Mouse (Mus musculus): ENCODE results near the gene Cd8a.
"Not testable (repeated sequence)": the region's sequence is repeated elsewhere in the genome, so short reads cannot be mapped to it uniquely, and the experiment has no call there.

Gene Cd8a

DNA sequence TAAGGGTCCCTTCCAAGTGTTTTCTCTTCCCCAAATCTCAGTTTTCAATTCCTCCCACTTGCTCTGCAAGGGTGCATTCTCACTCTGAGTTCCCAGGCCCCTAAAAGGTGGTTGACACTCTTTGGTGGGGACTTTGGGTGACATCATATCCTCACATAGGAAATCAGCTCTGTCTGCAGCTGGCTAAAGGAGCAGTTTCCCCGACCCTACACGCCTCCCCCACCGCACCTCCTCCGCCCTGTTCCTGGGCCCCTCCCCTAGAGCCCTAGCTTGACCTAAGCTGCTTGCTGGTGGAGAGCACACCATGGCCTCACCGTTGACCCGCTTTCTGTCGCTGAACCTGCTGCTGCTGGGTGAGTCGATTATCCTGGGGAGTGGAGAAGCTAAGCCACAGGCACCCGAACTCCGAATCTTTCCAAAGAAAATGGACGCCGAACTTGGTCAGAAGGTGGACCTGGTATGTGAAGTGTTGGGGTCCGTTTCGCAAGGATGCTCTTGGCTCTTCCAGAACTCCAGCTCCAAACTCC is at the start of gene Cd8a:
Gene Cd8a, plus strand, starts transcription at position 179 of the 527 bp plus-strand sequence.
- DNase-seq, result no peak

DNA sequence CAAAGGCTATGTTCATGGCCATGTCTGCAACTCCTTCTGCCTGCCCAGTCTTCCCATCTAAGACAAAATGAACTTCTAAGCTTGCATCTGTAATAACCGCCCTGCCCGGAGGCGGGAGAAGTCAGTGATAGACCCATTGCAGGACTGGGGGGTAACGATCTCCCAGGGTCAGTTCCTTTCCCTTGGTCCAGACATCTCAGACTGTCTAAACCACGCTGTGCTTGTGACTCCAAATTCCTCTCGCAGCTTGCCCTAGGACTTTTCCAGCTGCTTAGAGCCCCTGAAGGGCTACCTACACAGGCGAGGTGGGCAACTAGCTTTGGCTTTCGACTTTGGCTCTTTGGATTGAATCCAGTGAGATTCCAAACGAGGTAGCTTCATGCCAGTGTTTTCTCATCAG is 48.4 kb upstream of the Cd8a start:
- DNase-seq, result no peak

DNA sequence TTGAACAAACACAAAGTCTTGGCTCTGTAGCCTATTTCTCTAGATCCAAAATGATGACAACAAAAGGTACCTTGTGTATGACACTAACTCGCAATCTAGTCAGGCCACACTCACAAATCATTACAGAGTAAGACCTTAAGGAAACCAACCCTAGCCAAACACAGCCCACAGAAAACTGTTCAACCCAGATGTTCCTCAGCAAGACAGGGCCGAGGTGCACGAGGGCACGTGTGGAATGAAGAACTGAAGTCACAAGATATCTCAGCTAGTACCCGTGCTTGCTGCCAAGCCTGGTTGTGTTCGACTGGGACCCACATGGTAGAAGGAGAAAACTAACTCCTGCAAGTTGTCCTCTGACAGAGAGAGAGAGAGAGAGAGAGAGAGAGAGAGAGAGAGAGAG is 43.3 kb upstream of the Cd8a start:
- DNase-seq, result no peak

DNA sequence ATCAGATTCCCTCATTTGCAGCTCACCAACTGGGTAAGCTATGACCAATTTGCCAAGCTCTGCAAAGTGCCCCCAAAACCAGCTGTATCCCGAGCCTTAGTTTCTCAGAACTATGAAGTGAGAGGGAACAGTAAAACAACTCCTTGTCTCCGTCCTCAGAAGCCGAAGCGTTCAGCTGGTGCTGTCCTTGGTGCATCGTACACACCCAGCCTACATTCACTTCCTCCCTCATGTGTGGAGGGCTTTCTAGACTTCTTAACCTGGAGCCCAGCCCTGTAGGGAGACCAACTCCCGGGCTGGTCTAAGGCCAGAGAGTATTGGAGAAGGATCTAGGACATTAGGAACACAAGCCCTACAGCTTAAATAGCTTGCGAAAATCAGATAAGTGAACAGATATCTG is 42.7 kb upstream of the Cd8a start:
- DNase-seq, result no peak

DNA sequence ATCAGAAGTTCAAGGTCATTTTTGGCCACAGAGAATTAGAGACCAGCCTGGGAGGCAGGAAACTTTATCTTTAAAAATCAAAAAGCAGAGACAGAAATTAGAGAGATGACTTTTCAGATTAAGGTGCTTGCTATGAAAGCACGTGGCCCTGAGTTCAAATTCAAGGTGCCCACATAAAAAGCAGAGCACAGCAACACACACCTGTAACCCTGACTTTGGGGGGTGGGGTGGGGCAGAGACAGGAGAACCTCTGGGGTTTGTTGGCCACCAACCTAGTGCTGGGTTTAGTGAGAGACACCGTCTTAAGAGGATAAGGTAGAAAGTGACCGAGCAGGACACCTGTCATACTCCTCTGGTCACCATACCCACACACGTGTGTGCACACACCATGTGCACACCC is 41.7 kb upstream of the Cd8a start:
- not testable (repeated sequence) for DNase-seq

DNA sequence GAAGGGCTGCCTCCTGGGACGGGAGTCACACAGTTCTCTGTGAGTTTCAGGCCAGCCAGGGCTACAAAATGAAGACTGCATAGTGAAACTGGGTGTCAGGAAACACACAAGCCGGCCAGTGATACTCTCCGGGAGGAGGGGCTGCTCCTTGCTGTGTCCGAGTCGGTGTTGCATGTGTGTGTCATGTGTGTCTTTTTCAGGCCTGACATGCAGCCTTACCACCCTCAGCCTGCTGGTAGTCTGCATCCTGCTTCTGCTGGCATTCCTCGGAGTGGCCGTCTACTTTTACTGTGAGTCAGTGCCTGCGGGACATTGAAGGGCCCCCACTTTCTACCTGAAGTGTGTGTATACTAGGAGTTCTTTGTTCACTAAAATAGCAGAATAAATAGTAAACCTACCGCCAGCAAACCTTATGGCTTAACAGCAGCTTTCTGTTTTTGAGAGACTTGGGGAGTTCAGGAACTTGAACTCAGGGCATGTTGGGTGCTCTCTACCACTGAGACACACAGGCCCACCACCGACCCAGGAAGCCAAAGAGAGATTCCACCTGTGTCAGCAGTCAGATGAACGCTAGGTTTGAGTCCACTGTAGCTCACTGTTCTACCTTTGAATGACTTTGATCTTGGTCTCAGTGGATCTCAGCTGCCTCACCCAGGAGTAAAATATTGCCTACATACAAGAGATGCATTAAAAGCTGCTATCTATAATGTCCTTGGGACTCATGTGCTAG is 40.8 kb upstream of the Cd8a start:
- DNase-seq, result no peak

DNA sequence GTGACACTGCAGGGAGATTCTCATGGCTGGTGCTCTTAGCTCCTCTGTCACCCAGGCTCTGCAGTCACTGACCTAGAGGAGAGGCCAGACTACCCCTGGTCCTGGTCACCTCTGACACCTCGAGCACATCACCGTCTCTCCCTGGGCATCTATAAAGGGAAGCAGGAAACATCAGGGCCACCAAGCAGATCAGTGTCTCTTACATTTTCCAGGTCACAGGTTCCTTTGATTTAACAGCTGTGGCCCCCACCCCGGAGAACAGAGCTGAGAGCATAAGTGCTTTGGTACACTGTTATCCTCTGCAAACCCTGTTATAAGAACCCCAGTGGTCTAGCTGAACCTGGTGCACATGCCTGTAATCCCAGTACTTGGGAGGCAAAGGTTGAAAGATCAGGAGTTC is 40.2 kb upstream of the Cd8a start:
- DNase-seq, result no peak

DNA sequence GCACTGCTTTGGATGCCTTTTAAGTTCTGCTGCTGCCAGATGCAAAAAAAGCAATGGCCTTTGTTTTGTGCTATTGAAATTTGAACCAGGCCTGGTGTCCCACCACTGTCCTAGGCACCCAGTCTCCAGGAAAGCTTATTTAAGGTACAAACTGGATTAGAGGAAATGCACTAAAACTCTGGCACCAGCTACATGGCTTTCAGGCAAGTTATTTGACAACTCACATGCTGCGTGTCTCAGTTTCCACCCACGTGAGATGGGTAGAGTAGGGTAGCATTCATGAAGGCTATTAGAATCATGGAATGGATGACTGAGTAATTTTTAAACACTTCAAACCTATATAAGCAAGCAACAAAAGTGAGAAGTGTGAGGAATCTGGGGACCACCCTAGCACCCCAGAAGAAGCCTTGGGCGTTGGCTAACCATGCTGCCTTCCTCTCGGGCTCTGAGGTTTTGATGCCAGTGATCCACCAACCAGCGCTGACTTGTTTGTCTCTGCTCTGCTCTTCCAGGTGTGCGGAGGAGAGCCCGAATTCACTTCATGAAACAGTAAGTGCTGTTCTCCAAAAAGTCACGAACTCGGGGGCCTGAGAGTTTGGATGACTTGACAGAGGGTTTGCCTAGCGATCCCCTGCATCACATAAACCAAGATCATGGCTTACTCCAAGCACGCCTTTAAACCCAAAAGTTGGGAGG is 39.5 kb upstream of the Cd8a start:
- DNase-seq, result no peak

DNA sequence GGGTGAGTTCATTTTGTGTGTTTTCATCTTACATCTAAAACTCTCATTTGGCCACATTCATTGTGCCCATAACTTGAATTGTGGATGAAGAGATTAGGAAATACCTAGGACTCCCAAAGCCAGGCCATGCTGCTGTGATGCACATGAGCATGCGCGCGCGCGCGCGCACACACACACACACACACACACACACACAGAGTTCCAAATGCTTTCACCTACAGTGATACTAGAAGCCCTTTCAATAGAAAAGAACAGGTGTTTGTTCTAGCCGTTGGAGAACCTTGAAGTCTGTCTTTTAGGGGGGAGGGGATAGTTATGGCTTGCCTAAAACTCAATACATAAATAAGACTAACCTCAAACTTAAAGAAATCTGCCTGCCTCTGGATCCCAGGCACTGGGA is 35.6 kb upstream of the Cd8a start:
- DNase-seq, result no peak

DNA sequence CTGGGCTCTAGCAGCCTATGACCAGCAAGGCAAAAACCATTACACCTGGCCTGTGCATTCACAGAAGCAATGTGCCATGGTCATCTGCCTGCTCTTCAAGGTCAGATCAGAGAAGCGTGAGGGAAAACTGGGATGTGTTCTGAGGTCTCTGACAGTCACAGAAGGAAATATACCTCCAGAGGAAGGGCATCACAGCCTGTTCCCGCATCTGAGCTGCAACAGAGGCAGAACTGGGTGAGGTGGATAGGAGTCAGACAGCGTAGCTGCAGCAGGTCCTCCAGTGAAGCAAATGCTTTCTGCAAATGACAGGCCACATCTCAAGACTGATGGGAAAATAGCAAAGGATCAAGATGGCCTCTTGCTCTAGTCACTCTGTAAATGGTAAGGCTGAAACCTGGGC is 34.3 kb upstream of the Cd8a start:
- DNase-seq, result no peak

DNA sequence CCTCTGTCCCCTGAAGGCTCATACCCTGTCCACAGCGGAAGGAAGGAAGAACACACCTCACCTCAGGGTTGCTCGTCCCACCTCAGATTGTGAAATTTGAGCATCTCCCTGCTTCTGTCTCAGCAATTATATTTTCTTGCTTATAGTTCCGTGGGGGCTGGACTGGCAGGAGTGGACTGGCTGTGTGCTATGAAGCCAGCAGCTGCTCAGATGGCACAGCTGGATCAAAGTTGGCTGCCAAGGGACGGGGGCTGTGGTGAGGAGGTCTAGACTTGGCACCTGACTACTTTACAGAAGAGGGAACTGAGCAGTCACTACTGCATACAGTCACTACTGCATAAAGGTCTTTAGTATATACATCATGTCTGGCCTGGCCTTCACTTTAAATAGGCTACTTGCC is 33.9 kb upstream of the Cd8a start:
- peak; percentile 4 to 8 for DNase-seq

DNA sequence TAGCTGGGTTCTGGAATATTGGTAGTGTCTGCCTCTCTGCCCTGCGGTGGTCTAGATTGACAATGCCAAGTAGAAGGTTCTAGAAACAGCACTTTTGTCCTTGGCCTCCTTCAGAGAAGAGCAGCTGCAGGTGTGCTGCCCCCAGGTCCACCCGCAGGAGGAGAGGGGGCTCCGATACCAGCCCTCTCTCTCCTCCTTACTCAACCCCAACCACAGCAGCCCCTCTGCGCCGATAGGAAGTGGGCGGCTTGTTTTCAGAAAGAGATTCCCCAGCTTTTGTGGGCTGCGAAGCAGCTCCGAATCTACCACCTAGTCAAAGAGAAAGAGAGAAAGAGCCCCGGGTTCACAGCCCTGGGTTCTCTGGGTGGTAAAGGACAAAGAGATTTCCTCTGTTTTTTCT is 32.0 kb upstream of the Cd8a start:
- no peak for DNase-seq

DNA sequence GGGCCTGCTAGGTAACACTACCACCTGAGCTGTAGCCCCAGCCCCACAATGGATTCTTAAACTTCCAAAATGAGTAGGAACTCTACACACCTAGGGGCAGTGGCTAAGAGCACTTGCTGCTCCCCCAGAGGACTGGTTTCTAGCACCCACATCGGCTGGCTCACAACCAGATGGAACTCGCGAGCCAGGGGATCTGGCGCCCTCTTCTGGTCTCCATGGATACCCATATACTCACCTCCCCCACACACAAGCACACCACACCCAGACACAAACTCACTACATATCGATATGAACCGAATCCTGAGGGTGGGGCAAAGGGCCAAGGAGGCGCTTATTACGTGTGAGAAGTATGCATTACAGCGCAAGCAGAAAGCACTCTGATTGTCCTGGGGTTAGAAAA is 25.2 kb upstream of the Cd8a start:
- peak; percentile 2 to 6 for DNase-seq

DNA sequence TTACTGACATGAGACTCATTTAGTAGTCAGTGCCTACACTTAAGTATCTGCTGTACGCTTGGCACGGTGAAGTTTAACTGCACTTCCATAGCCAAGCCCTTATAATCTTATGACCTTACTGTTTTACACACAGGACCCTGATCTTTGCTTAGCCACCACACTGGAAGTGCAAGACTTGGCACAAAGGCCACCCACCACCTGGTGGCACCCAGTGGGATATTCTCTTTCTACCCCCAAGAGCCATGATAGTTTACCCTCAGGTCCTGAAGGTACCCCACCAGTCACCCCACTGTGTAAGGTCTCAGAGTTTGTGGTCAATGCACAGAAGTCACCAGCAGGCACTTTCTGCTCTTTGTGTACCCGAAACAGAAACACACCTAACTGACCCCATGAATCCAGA is 22.0 kb upstream of the Cd8a start:
- no peak for DNase-seq

DNA sequence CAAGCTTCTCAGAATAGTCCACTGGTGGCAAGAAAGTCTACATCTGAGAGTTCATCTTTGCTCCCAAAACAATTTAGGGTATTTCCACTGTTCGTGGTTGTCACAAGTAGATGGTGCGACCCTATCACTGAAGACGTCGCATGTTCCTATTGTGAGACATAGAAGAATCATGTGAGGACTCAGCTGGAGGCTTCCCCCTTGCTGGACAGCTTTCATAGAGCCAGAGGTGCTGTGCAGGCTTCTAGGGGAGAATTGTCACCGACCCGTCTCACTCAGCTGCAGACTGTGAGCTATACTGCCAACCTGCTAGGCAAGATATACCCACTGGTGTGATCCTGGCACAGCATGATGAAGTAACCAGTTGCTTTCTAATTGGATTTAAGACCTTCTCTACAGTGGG is 21.0 kb upstream of the Cd8a start:
- DNase-seq, result no peak

DNA sequence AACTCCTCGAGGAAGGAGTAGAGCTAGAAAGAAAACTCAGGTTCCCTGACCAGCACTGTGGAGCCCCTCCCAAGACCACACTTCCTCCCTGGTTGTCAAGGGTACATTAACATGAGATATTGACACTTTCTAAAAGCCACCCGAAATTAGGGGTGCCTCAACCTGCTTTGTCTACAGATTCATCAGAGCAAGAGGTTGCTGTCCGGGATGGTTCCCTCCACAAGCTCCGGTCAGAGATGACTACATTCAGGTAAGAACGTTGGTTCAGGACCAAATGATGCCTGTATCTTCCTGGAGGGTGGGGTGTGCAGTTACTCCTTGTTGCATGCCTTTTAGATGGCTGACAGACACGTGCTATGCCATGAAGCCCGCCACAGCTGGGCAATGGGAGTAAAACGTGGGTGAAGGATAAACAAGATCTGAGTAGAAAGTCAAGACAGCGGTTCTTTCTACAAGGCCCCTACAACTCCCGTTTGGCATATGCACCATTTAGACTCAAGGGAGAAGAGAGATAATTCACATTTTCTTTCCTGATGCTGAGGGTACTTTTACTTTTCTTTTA is 20.3 kb upstream of the Cd8a start:
- no peak for DNase-seq

DNA sequence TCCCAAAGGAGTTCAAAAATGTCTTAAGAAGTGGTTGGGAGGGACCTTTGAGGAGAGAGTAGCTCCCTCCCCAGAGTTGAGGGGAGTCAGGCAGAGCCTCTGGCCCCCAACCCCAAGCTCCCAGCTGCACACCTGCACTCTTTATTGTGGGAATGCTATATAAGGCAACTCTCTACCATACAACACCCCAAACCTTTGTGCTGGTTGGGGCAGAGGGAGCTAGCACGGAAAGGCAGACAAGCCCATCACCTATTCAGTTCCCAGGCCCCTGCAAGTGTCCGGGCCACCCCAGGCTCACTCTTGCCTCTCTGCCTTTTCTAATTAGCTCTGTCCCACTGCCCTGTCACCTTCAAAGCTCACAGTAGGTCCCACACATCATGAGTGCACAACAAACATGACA is 19.5 kb upstream of the Cd8a start:
- no peak for DNase-seq

DNA sequence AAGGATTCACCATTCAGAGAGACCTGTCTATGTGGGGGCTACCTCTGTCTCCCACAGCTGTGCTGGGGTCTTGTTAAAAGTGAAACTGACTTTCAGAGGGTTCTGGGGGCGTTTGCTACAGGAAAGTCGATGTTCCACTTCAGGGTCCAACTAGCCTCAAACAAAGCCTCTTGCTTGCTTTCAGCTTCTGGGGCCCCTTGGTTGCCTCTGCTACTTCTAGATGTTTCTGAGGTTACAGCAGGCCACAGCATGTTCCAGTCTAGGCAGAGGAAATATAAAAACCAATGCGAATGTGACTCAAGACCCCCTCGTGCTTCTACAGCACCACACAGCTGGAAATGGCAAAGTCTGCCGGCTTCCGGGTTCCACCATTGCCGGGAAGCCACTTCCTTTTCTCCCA is 15.7 kb upstream of the Cd8a start:
- DNase-seq, result no peak

DNA sequence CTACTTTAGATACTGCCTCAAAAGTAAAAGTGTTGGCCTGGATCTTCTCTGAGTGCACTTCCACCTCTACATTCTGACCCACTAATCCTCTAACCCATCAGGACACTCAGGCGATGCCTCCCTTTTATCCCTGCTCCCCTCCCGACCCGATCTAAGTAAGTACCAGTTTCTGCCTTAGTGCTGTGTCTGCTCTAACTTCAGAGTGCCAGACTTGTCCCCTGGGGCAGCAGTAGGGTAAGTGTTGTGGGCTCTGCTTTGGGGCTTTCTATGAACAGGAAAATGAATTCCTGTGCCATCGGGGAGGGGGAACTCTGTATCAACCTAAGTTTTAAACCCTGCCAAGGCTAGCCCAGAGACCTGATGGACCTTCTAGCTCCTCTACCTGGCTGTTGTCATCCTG is 13.0 kb upstream of the Cd8a start:
- DNase-seq, result no peak

DNA sequence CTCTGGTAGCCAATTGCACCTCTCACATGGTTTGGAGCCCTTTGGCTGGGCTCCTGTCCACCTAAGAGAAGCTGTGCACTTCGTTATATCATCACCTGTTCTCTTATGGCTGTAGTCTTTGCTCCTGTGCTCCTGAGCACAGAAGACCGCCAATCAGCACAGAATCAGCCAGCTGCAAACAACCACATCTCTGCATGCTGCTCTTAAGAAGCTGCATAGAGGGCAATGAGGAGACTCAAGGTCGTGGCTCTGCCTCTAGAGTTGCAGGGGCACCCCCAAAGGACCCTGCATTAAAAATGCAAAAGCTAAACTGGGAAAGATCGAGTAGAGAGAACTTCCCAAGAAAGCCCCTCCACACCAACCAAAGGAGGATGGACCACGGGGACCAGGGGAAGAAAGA is 12.5 kb upstream of the Cd8a start:
- no peak for DNase-seq

DNA sequence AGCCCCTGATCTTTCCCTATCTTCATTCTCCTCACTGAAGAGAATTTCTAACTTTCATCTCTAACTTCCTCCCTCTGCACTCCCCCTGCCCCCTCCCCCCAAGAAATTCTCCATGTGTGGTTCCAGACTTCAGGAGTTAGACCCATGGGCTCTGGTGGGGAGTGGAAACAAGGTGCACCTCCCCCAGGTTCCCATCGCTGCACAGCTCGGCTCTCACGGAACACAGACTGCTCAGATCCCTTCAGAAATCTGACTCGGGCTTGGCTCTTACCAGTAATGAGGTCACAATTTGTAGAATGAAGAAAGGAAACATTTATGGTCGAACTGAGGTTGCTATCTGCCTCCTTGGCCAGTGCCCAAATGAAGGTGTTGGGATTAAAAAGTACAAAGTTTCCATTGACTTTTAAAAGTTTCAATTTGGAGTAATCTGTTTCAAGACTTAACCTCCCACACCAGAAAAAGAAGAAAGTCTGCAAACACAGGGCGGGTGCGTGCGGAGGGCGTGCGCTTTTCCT is 12.0 kb upstream of the Cd8a start:
- DNase-seq, result no peak

DNA sequence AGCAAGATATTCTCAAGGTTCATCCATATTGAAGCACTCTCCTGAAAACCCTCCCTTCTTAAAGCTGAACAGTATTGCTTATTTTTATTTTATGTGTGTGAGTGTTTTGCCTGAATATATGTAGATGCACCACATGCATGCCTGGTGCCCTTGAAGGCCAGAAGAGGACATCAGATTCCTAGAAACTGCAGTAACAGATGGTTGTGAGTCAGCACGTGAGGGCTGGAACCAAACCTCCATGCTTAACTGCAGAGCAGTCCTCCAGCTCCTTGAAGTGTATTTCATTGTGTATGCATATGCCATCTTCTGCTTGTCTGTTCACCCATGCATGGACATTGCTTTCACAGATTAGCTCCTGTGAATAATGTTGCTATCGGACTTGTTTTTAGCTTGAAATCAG is 9.2 kb upstream of the Cd8a start:
- no peak for DNase-seq

DNA sequence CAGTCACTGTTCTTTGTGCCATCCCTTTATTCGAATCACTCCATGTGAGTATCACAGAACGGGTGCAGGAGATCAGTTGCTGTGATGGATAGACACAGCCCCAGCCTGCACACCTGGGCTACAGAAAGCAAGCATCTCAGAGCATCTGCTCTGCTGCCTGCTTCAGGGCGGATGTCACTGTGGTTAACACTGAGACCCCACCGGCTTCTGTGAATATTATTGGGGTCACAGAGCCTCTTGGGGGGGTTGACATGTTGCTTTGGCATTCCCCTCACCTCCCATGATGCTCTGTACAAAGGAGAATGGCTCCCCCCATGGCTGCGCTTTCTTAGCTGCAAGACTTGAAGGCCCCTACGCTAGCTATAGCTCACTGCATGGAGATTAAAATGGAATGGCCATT is 3.8 kb upstream of the Cd8a start:
- no peak for DNase-seq

DNA sequence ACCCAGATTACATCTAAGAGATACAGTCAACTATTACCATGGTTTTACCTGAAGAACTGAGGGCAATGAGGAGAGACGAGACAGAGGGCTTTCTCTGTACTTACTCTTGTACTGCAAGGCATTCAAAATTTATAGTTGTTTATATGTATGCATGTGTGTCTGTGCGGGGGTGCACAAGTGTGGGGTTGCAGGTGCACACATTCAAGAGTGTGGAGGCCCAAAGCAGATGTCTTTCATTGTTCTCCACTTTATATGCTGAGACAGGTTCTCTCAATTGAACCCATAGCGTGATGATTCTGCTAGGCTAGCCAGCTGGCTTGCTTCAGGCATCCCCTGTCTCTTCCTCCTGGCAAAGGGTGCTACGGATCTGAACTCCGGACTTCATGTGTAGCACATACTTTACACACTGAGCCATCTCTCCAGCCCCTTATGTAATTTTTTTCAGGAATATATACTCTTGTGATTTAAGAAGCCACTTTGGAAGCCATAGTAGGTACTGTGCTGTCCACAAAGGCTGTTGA is 2.1 kb upstream of the Cd8a start:
- no peak for DNase-seq

Measured in cerebellum, postnatal 10 days (tissue).